Mouse (Mus musculus) kidney, postnatal 36 days (tissue): ENCODE results near the gene Rai1.
A peak's percentile ranks its signal among the peaks of the same experiment; 100 is the strongest.

Source experiments
- DNase-seq, 2 experiments: peaks; one replicate each; pipeline ENCODE4 v3.0.0; 2021 to 2022; ENCODE audit warnings: mixed read lengths in 2 of 2

The Rai1 gene

GRCm38 (mm10) chr11:60132061-60132460 is 27.2 kb downstream of the Rai1 start:
- no peak for DNase-seq

GRCm38 (mm10) chr11:60136491-60136890 is 31.7 kb downstream of the Rai1 start:
- DNase-seq: no peak

GRCm38 (mm10) chr11:60137170-60137569 is 32.4 kb downstream of the Rai1 start:
- DNase-seq: no peak

GRCm38 (mm10) chr11:60139141-60139733 is 34.4 kb downstream of the Rai1 start:
- DNase-seq: peak in 1 of 2 experiments; percentile 21

GRCm38 (mm10) chr11:60139734-60140371 is 35.0 kb downstream of the Rai1 start:
- peak; percentile 36 to 69 for DNase-seq

- DNase-seq: no peak
These were observed 35.9 kb downstream of the Rai1 start for GRCm38 (mm10) chr11:60140586-60141284.

- no peak for DNase-seq
These were observed 36.4 kb downstream of the Rai1 start for GRCm38 (mm10) chr11:60141285-60141608.

GRCm38 (mm10) chr11:60143086-60143485 is 38.3 kb downstream of the Rai1 start:
- DNase-seq: no peak

GRCm38 (mm10) chr11:60146170-60146569 is 41.4 kb downstream of the Rai1 start:
- no peak for DNase-seq

- no peak for DNase-seq
These were observed 43.8 kb downstream of the Rai1 start for GRCm38 (mm10) chr11:60148591-60148990.

GRCm38 (mm10) chr11:60149086-60149485 is 44.3 kb downstream of the Rai1 start:
- DNase-seq: peak in 1 of 2 experiments; percentile 31

GRCm38 (mm10) chr11:60150677-60151076 is 45.9 kb downstream of the Rai1 start:
- DNase-seq: peak in 1 of 2 experiments; percentile 45

GRCm38 (mm10) chr11:60152339-60152738 is 47.5 kb downstream of the Rai1 start:
- no peak for DNase-seq

GRCm38 (mm10) chr11:60153936-60154335 is 49.1 kb downstream of the Rai1 start:
- no peak for DNase-seq

GRCm38 (mm10) chr11:60155690-60156089 is 50.9 kb downstream of the Rai1 start:
- no peak for DNase-seq

GRCm38 (mm10) chr11:60158271-60158670 is 53.5 kb downstream of the Rai1 start:
- DNase-seq: no peak

- no peak for DNase-seq
These were observed 55.1 kb downstream of the Rai1 start for GRCm38 (mm10) chr11:60159955-60160354.

GRCm38 (mm10) chr11:60160454-60161114 is 55.8 kb downstream of the Rai1 start:
- DNase-seq: no peak

- DNase-seq: no peak
These were observed 56.5 kb downstream of the Rai1 start for GRCm38 (mm10) chr11:60161146-60161874.

- DNase-seq: no peak
These were observed 57.7 kb downstream of the Rai1 start for GRCm38 (mm10) chr11:60162547-60162946.

GRCm38 (mm10) chr11:60163362-60163761 is 58.5 kb downstream of the Rai1 start:
- DNase-seq: no peak

GRCm38 (mm10) chr11:60164450-60164849 is 59.6 kb downstream of the Rai1 start:
- no peak for DNase-seq

- peak; percentile 55 to 56 for DNase-seq
These were observed 60.3 kb downstream of the Rai1 start for GRCm38 (mm10) chr11:60165076-60165475.
